Mouse (Mus musculus): ENCODE results near the gene Spin2f. TPM values are rescaled to one million over a fixed set of nuclear protein-coding genes. Genes with fewer than 3 reads are reported as not detected.
"Not testable (repeated sequence)": the region's sequence is repeated elsewhere in the genome, so short reads cannot be mapped to it uniquely, and the experiment has no call there.

Spin2f gene
- total RNA-seq (2021), result not detected
- long read RNA-seq, experiment 1, result 0 reads
- long read RNA-seq, experiment 2, result 0 reads

DNA sequence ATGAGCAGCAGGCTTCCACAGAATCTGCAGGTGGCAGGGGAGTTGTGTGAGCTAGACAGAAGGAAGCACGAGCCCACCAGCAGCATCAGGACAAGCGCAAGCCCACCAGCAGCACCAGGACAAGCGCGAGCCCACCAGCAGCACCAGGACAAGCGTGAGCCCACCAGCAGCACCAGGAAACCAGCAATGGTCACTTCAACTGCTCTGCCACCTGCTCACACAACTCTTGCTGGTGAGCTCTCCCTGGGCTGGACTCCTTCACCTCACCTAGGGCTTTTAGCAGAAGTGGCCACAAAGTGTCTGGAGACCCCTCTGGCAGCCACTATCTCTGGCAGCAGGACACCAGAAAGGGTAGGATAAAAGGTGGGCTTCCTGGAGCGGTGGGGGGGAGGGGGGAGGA is at the start of gene Spin2f:
Gene Spin2f (plus strand): TSS at position 301 of the 400 bp plus-strand sequence.
- not testable (repeated sequence) for DNase-seq (ENCODE audit: low spot score in 2 of 2)

DNA sequence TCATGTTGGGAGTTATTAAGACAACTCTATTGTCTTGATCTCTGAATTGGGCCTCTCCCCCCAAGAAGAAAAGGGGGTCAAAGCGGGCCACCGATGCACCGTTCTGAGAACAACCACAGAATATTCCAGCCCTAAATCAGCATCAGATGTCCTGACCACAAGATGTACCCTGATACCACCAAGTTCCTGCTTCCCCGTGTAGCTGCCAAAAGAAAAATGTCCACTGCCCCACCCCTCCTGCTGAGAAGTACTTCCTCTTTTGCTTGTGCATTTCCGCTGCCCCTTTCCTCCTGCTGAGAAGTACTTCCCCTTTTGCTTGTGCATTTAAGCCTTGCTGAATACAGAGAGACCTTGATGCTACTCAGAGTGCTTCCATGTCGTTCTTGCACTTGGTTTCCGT is 41.6 kb upstream of the Spin2f start:
- DNase-seq (ENCODE audit: low spot score in 2 of 2), result peak in 1 of 2 experiments; percentile 43

DNA sequence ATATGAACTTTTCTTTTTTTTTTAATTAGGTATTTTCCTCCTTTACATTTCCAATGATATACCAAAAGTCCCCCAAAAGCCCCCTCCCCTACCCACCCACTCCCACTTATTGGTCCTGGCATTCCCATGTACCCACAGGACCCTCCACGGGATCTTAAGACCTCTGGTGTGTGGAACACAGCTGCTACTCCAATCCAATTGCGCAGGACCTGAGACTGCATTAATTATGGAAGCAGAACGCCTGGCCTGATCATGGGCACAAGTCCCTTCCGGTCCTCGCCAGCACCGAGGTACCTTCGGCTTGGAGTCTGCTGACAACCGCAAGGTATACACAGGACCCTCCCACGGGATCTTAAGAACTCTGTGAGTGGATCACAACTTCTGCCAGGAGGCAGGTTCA is 30.2 kb upstream of the Spin2f start:
- not testable (repeated sequence) for DNase-seq (ENCODE audit: low spot score in 2 of 2)

DNA sequence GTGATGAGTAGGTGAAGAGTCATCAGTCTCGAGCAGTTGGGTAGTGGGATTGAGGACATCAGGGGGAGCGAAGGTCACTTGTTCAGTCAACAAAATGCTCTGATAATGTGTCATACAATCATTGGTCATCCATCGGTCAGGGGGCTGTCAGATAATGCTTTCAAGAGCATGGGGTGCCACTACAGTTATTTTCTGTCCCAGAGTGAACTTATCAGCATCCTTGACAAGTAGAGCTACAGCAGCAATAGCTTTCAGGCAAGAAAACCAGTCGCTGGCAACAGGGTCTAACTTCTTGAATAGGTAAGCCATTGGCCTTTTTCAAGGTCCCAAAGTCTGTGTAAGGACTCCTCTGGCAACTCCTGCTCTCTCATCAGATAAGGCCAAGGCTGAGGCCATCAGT is 18.6 kb upstream of the Spin2f start:
- DNase-seq (ENCODE audit: low spot score in 2 of 2), result not testable (repeated sequence)

DNA sequence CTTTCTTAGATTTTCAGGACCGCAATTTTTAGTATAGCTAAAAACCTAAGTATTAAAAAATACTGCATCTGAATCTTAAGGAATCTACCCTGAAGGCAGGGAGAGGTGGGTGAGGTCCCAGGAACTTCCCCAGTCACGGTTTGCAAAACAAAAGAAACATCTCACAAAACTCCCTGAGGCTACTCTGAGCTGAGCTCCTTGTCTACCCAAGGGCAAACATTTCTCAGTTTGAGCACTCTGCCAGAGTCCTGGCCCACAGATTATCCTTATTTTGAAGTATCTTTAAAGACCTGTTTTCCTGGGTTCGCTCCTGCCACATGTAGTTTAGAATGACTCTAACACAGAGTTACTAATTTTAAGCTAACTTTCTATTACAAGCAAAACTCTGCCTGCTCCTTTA is 11.9 kb upstream of the Spin2f start:
- DNase-seq (ENCODE audit: low spot score in 2 of 2), result not testable (repeated sequence)

Other genes starting within 250 kb of the Spin2f start
- not detected for gene Btbd35f29, start 136.2 kb upstream of the Spin2f start, total RNA-seq (2021)
- not detected for gene Btbd35f26, start 82.6 kb downstream of the Spin2f start, total RNA-seq (2021)
- not detected for gene Btbd35f19, start 130.0 kb downstream of the Spin2f start, total RNA-seq (2021)